Mouse (Mus musculus) midbrain, embryonic 13.5 days (tissue): ENCODE measurements around the gene Camk2d. TPM values are rescaled to one million over a fixed set of nuclear protein-coding genes. Genes with fewer than 3 reads are reported as not detected.

Source experiments
- ATAC-seq: fragments of 200-750 bp; cut with Nextera tagmentation; 2 replicates; pipeline ENCODE4 v1.8.0; 2017; ENCODE audit warnings: mild to moderate bottlenecking, moderate TSS enrichment, moderate library complexity
- H3K27ac ChIP-seq: fragments of 300-500 bp; sonication (generic); 2 replicates; pipeline ENCODE4 v1.5.1; 2015; ENCODE audit warnings: inconsistent platforms, mild to moderate bottlenecking, moderate library complexity
- H3K27me3 ChIP-seq: fragments of 300-500 bp; sonication (generic); 2 replicates; pipeline ENCODE4 v1.6.1; 2015; ENCODE audit warnings: mild to moderate bottlenecking, inconsistent platforms
- H3K36me3 ChIP-seq: fragments of 300-500 bp; sonication (generic); 2 replicates; pipeline ENCODE4 v1.6.1; 2015; ENCODE audit warnings: mild to moderate bottlenecking, inconsistent platforms
- H3K4me1 ChIP-seq: fragments of 300-500 bp; sonication (generic); replicated peaks from 2 replicates; pipeline ENCODE4 v1.6.1; 2015; ENCODE audit warnings: inconsistent platforms
- H3K4me2 ChIP-seq: fragments of 300-500 bp; sonication (generic); replicated peaks from 2 replicates; pipeline ENCODE4 v1.6.1; 2015; ENCODE audit warnings: moderate library complexity, mild to moderate bottlenecking, inconsistent platforms
- H3K4me3 ChIP-seq: fragments of 300-500 bp; sonication (generic); replicated peaks from 2 replicates; pipeline ENCODE4 v1.5.1; 2015; ENCODE audit warnings: mild to moderate bottlenecking, inconsistent platforms
- H3K9ac ChIP-seq: fragments of 300-500 bp; sonication (generic); replicated peaks from 2 replicates; pipeline ENCODE4 v1.6.1; 2015; ENCODE audit warnings: mild to moderate bottlenecking, inconsistent platforms
- H3K9me3 ChIP-seq: fragments of 300-500 bp; sonication (generic); 2 replicates; pipeline ENCODE4 v1.6.1; 2016; ENCODE audit warnings: mild to moderate bottlenecking, inconsistent platforms
- WGBS: fragments of 180-500 bp; shearing (Covaris S2); methylation state at CpG from one replicate; pipeline ENCODE4 v1.1.7; 2015; 5-methylcytosine and 5-hydroxymethylcytosine counted together
- polyA plus RNA-seq: library from polyadenylated mRNA; unstranded; fragments of >200 nt; fragmentation: Nextera tagmentation; extraction: Ambion mirVana; gene quantifications from 2 replicates; pipeline ENCODE4 v1.2.1, GENCODE M21; 2015

Gene Camk2d
- polyA plus RNA-seq, 1 experiment from 2014 or later, result 22.7 TPM

GRCm38 (mm10) chr3:126735211-126735610 lies 139.1 kb downstream of the Camk2d start:
- no peak overlapping the region for H3K27ac ChIP-seq
- no peaks in the 10 kb centered on the region for H3K9me3 ChIP-seq
- no peaks in the 10 kb centered on the region for H3K27me3 ChIP-seq
- no peaks in the 10 kb centered on the region for H3K36me3 ChIP-seq
- H3K9ac ChIP-seq, result no peak overlapping the region
- H3K4me3 ChIP-seq, result no peak overlapping the region
- no peaks in the 10 kb centered on the region for H3K4me1 ChIP-seq
- no peak overlapping the region for H3K4me2 ChIP-seq
- no peak for ATAC-seq
- 85% methylated on average over 5 of the region's 5 CpGs for WGBS

GRCm38 (mm10) chr3:126737128-126737527 lies 141.0 kb downstream of the Camk2d start:
- Histone ChIP-seq H3K9me3 (no peaks in the 10 kb centered on the region), H3K27me3 (no peaks in the 10 kb centered on the region), H3K27ac (no peak overlapping the region), H3K36me3 (no peaks in the 10 kb centered on the region), H3K9ac (no peak overlapping the region), H3K4me1 (no peaks in the 10 kb centered on the region), H3K4me3 (no peak overlapping the region), H3K4me2 (no peak overlapping the region)
- WGBS, result 96% methylated on average over 2 of the region's 2 CpGs
- no peak for ATAC-seq

- Histone ChIP-seq H3K4me1 (peaks cover 6% of the 10 kb centered on the region), H3K36me3 (no peaks in the 10 kb centered on the region), H3K4me2 (no peak overlapping the region), H3K27ac (no peak overlapping the region), H3K27me3 (no peaks in the 10 kb centered on the region), H3K9ac (no peak overlapping the region), H3K4me3 (no peak overlapping the region), H3K9me3 (no peaks in the 10 kb centered on the region)
- 90% methylated on average over 1 of the region's 1 CpGs for WGBS
- no peak for ATAC-seq
These were observed 144.0 kb downstream of the Camk2d start for GRCm38 (mm10) chr3:126740146-126740545.

GRCm38 (mm10) chr3:126744432-126745133 lies 148.5 kb downstream of the Camk2d start:
- Histone ChIP-seq H3K27ac (no peak overlapping the region), H3K4me1 (peaks cover 12% of the 10 kb centered on the region), H3K36me3 (no peaks in the 10 kb centered on the region), H3K9ac (no peak overlapping the region), H3K27me3 (no peaks in the 10 kb centered on the region), H3K4me2 (no peak overlapping the region), H3K4me3 (no peak overlapping the region), H3K9me3 (no peaks in the 10 kb centered on the region)
- WGBS, result 46% methylated on average over 3 of the region's 3 CpGs
- ATAC-seq, result peak; percentile 32; the same call in 1 of the 2 replicates

- no peak overlapping the region for H3K4me3 ChIP-seq
- no peak overlapping the region for H3K4me2 ChIP-seq
- H3K4me1 ChIP-seq, result peaks cover 12% of the 10 kb centered on the region
- no peak overlapping the region for H3K27ac ChIP-seq
- H3K9me3 ChIP-seq, result no peaks in the 10 kb centered on the region
- 70% methylated on average over 11 of the region's 11 CpGs for WGBS
- no peaks in the 10 kb centered on the region for H3K36me3 ChIP-seq
- H3K9ac ChIP-seq, result no peak overlapping the region
- no peaks in the 10 kb centered on the region for H3K27me3 ChIP-seq
- ATAC-seq, result peak; percentile 77
These were observed 150.2 kb downstream of the Camk2d start for GRCm38 (mm10) chr3:126746148-126746803.

- no peak overlapping the region for H3K4me3 ChIP-seq
- H3K36me3 ChIP-seq, result no peaks in the 10 kb centered on the region
- ATAC-seq, result no peak
- no peaks in the 10 kb centered on the region for H3K9me3 ChIP-seq
- 89% methylated on average over 3 of the region's 3 CpGs for WGBS
- H3K27ac ChIP-seq, result no peak overlapping the region
- H3K4me1 ChIP-seq, result peaks cover 12% of the 10 kb centered on the region
- H3K9ac ChIP-seq, result no peak overlapping the region
- H3K4me2 ChIP-seq, result no peak overlapping the region
- H3K27me3 ChIP-seq, result no peaks in the 10 kb centered on the region
These were observed 151.5 kb downstream of the Camk2d start for GRCm38 (mm10) chr3:126747628-126748027.

- Histone ChIP-seq H3K4me3 (no peak overlapping the region), H3K36me3 (no peaks in the 10 kb centered on the region), H3K4me1 (peaks cover 1% of the 10 kb centered on the region; the same call in 1 of the 2 replicates), H3K27me3 (no peaks in the 10 kb centered on the region), H3K4me2 (no peak overlapping the region), H3K9ac (no peak overlapping the region), H3K27ac (no peak overlapping the region), H3K9me3 (no peaks in the 10 kb centered on the region)
- 84% methylated on average over 7 of the region's 7 CpGs for WGBS
- no peak for ATAC-seq
These were observed 155.4 kb downstream of the Camk2d start for GRCm38 (mm10) chr3:126751377-126752098.

GRCm38 (mm10) chr3:126752978-126753377 lies 156.9 kb downstream of the Camk2d start:
- Histone ChIP-seq H3K9ac (no peak overlapping the region), H3K4me2 (no peak overlapping the region), H3K27ac (no peak overlapping the region), H3K36me3 (no peaks in the 10 kb centered on the region), H3K27me3 (no peaks in the 10 kb centered on the region), H3K4me1 (no peaks in the 10 kb centered on the region), H3K4me3 (no peak overlapping the region), H3K9me3 (no peaks in the 10 kb centered on the region)
- no peak for ATAC-seq
- 89% methylated on average over 6 of the region's 6 CpGs for WGBS

GRCm38 (mm10) chr3:126758398-126758797 lies 162.3 kb downstream of the Camk2d start:
- no peak for ATAC-seq
- Histone ChIP-seq H3K9me3 (no peaks in the 10 kb centered on the region), H3K36me3 (no peaks in the 10 kb centered on the region), H3K4me1 (no peaks in the 10 kb centered on the region), H3K4me2 (no peak overlapping the region), H3K9ac (no peak overlapping the region), H3K4me3 (no peak overlapping the region), H3K27ac (no peak overlapping the region), H3K27me3 (no peaks in the 10 kb centered on the region)
- WGBS, result 94% methylated on average over 1 of the region's 1 CpGs

- Histone ChIP-seq H3K4me3 (no peak overlapping the region), H3K27ac (no peak overlapping the region), H3K9me3 (no peaks in the 10 kb centered on the region), H3K4me1 (no peaks in the 10 kb centered on the region), H3K9ac (no peak overlapping the region), H3K27me3 (no peaks in the 10 kb centered on the region), H3K4me2 (no peak overlapping the region), H3K36me3 (no peaks in the 10 kb centered on the region)
- ATAC-seq, result no peak
- 85% methylated on average over 3 of the region's 3 CpGs for WGBS
These were observed 164.5 kb downstream of the Camk2d start for GRCm38 (mm10) chr3:126760608-126761007.

GRCm38 (mm10) chr3:126764745-126765144 lies 168.6 kb downstream of the Camk2d start:
- Histone ChIP-seq H3K4me1 (no peaks in the 10 kb centered on the region), H3K9me3 (no peaks in the 10 kb centered on the region), H3K9ac (no peak overlapping the region), H3K27ac (no peak overlapping the region), H3K4me2 (no peak overlapping the region), H3K36me3 (no peaks in the 10 kb centered on the region), H3K4me3 (no peak overlapping the region), H3K27me3 (no peaks in the 10 kb centered on the region)
- ATAC-seq, result no peak
- WGBS, result 88% methylated on average over 4 of the region's 4 CpGs

- ATAC-seq, result no peak
- Histone ChIP-seq H3K36me3 (no peaks in the 10 kb centered on the region), H3K4me3 (no peak overlapping the region), H3K4me2 (no peak overlapping the region), H3K4me1 (no peaks in the 10 kb centered on the region), H3K9me3 (no peaks in the 10 kb centered on the region), H3K27ac (no peak overlapping the region), H3K9ac (no peak overlapping the region), H3K27me3 (no peaks in the 10 kb centered on the region)
- WGBS, result 82% methylated on average over 6 of the region's 6 CpGs
These were observed 174.0 kb downstream of the Camk2d start for GRCm38 (mm10) chr3:126770056-126770455.
